Mouse (Mus musculus) c-Kit-positive CD71-negative TER-119-negative erythroid progenitor cells, embryonic 14.5 days (primary cell): ENCODE data around the gene Mmp23.
A peak's percentile ranks its signal among the peaks of the same experiment; 100 is the strongest.
"Not testable (repeated sequence)": the region's sequence is repeated elsewhere in the genome, so short reads cannot be mapped to it uniquely, and the experiment has no call there.

ENCODE experiments used
- DNase-seq: peaks from one replicate; pipeline ENCODE4 v3.0.0-alpha.2; 2013; ENCODE audit warnings: low read depth

The Mmp23 gene

DNA sequence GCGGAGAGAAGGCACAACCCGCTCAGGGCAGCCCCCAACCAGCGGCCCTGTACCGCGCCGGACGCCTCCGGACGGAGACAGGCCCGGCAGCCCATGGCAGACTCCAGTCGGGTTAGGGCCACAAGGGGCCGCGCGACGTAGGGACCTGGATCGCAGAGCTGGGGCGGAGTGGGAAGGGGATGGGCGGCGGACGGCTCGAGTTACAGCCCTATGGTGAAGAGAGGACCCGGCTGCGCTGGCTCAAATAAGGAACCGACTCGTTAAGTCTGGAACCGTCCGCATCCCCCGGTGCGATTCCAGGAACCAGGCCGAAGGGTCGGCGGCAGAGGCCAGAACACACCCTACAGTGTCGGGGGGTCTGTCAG, at the start of gene Mmp23:
Gene Mmp23, minus strand, starts transcription at position 299 of the 365 bp plus-strand sequence.
- no peak for DNase-seq

- no peak for DNase-seq
Measured at GRCm38 (mm10) chr4:155700425-155700824, 47.2 kb upstream of the Mmp23 start.

DNA sequence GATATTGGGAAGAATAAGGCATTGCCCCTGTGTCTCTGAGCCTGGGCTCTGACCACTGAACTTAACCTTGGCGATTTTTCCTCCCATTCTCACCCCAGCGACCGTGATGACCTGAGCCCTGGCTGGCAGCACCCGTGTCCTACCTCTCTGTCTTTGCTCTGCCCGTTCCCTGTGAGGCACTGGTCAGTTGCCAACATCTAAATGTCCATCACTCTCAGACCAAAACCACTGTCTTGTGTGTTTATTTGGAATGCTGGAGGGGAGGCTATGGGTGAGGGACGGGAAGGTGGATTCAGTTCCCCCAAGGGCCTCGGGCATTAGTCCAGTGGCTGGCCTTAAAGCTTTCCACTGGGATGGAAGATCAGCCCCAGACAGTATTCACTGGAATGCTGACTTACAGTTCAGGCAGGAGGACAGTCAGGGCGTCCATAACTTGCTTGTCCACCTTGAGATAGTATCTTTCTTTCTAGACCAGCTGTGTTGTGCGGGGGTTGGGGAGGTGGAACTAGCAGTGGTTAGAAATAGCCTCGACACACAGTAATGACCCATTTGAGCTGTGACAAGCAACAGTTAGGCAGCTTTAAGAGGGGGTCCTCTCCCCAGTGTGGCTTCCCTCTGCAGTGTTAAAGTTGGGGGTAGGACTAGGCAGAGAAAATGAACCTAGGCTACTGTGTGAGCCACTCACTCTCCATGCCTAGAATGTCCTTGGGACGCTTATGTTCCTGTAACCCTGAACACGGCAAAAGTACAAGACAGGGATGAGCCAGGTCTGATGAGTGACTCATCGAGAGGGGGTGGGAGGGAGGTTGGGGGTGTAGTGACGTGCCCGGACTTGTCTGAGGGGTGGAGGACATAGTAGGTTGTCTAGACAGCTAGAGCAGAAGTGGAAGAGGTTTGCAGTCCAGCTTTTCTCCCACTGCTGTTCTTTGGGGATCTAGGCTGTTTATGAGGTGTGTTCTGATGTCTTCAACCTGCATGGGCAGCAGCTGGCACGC, 43.4 kb upstream of the Mmp23 start:
- no peak for DNase-seq

DNA sequence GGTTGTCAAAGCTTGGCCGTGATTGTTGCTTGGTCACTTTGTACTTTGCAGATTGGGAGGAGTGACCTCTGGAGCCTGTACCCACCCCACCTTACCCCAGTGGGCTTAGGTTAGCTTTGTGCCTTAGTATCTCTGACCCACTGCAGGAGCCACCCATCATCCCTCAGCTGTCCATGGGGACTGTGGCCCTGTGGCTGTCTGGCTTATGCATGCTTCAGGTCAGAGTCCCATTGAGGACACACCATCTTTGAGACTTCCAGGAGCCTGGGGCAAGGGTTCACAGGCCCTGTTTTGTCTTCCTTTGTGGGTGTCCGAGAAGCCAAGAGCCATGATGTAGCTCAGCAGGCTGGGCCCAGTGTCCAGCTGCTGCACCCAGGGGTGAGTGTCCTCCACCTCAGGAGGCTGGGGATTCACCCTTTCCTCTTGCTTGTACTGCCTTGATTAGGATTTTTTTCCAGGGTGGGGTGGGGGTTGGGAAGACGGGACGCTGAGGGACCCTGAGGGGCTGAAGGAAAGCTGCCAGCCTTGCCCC, 42.4 kb upstream of the Mmp23 start:
- no peak for DNase-seq

GRCm38 (mm10) chr4:155694482-155695401, 41.6 kb upstream of the Mmp23 start:
- DNase-seq = no peak

GRCm38 (mm10) chr4:155694111-155694481, 40.9 kb upstream of the Mmp23 start, which contains the start of gene Fndc10:
Gene Fndc10, plus strand, starts transcription at chr4:155694342.
- no peak for DNase-seq

GRCm38 (mm10) chr4:155692421-155692820, 39.2 kb upstream of the Mmp23 start:
- no peak for DNase-seq

DNA sequence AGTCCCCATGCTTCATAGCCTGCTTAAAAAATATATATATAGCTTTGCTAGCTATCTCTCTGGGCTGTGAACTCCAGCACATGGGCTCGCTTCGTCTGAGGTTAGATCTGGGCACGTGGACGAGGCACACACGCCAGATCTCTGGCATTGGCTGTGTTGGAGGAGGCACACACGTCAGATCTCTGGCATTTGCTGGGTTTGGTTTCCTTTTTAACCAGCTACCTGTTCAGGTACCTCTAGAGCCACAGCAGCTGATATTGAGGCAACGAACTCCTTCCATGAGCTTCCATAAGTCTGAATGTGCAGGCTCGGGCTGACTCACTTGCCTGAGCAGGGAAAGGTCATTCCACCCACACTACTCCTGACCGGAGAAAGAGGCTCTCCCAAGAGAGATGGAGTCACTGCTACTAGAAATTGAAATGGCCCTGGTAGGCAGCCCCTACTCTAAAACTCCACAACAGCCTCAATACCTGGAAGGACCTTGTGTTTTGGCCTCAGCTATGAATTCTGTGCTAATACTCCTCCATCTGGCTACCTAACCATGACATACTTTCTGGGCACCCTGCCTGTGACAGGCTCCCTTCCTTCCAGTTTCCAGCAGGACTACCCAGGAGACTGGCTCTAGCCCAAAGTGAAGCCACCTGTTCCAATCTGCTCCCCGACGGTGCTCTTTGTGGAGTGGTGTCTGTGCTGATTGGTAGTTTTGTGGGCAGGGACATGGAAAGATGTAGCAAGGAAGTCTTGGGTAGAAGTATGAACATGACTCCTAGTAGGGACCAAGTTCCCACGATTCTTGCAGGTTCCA, 37.6 kb upstream of the Mmp23 start:
- no peak for DNase-seq

DNA sequence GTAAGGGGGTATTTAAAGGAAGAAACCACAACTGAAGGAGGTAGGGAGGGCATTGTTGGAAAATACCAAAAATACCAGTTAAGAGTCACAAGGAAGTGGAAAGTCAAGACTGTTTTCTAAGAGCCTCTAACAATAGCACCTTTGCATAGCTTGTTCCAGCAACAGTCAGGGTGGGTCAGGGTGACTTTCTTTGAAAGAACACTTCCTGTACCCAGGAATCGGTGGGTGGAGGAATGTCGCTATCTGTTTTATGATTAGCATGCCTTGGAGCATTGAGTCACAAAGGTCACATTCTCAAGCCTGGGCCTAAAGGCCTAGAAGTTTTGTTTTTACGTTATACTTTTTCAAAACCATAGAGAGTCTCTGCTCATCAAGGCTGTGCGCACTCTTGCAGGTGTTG, 34.6 kb upstream of the Mmp23 start:
- DNase-seq = not testable (repeated sequence)

DNA sequence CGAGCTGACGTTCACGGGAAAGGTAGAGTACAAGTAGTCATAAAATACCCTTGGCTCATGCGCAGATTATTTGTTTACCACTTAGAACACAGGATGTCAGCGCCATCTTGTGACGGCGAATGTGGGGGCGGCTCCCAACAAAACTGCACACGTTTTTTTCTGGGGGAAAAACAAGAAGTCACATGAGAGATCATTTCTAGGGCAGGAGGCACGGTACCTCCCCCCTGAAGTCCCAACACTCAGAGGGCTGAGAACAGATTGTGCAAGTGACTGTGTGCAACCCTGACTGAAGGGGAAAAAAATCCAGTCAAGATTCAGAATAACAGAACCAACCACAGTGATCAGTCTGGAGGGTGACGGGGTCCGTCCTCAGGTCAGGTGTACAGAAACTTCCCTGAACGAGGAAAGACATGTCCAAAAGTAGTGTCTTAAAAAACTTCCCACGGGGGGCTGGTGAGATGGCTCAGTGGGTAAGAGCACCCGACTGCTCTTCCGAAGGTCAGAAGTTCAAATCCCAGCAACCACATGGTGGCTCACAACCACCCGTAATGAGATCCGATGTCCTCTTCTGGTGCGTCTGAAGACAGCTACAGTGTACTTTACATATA, 30.6 kb upstream of the Mmp23 start:
- not testable (repeated sequence) for DNase-seq

DNA sequence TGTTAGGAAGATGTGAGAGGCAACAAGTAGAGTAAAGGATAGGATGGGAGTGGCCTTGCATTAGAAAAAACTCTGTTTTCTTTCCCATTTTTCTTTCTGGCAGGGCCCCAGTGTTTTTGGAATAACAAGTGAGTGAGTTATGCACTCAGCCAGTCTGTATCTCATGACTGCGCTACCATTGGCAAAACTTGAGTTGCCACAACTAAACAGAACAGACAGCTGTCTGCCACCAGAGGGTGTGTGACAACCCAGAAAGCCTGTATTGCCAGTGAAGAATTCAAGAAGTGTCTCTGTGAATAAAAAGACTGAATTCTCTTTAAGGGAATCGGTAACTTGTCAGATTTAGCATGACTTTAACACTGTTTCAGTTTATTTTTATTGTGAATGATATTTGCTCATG, 22.8 kb upstream of the Mmp23 start:
- DNase-seq = no peak

DNA sequence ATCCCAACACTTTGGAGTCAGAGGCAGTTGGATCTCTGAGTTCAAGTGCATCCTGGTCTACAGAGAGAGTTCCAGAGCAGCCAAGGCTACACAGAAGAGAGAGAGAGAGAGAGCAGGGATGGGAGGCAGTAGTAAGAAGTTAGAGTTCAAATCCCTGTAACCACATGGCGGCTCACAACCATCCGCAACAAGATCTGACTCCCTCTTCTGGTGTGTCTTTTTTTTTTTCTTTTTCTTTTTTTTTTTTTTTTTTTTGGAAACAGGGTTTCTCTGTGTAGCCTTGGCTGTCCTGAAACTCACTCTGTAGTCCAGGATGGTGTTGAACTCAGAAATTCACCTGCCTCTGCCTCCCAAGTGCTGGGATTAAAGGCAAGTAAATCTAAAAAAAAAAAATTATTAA, 18.9 kb upstream of the Mmp23 start:
- no peak for DNase-seq

GRCm38 (mm10) chr4:155670236-155670635, 17.1 kb upstream of the Mmp23 start:
- not testable (repeated sequence) for DNase-seq

DNA sequence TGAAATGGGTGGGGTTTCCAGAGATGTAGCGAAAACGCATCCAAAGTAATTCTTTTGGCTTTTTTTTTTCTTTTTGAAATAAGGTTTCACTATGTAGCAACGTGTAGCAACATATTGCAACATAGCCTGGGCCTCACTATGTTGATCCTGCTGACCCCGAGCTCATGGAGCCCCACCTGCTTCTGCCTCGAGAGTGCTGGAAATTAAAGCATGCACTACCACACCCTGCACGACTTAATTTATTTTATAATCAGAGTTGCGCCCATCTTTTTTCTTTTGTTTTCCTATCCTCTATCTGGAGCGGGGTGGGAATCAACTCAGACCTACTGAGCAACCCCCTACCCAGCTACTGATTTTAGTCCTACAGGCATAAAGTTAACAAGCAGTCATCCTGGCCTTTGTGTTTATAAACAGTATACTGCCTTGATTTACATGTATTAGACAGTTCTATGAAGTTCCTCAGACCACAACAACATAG, 16.5 kb upstream of the Mmp23 start:
- DNase-seq = no peak

DNA sequence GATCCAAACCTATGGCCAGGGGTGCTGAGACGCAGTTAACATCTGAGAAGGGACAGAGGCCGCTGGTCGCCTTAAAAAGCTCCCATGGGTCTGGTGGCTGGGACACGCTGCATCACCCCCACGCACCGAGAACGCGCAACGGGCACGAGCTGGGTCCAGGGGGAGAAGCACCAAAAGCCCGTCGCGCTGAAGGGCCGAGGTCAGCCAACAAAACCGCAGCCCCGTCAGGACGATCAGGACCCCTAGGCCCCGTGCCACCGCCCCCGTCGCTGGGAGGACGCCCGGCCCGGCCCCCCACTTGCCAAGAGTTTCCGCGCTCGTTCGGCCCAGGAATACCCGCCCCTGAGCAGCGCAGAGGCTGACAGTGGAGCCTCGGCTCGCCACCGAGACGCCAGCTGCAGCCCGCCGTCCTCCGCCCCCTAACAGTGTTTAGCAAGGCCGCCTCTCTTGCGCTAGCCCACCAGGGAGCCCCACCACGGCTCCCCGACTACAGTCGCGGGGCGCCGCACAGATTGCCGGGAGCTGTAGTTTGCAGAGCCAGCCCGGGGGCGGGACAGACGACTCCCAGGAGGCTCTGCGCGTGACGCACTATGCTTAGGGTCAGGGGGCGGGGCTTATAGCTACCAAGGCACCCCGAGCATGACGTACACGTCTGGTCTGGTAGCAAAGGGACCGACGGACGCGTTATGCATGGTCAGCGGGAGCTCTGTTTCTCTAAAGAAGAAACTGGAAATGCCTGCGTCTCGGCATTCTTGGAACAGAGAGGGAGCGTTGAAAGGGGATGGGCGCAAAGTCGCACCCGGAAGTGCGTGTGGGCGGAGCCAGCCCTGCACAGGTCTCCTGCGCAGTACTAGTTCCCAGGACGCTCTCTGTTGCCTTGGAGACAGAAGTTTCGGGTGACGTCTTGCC, 15.8 kb upstream of the Mmp23 start, which contains the start of gene Mib2:
Gene Mib2, minus strand, starts transcription at position 510 of the 909 bp plus-strand sequence.
- peak; percentile 93 for DNase-seq

- no peak for DNase-seq
Measured at GRCm38 (mm10) chr4:155666903-155667302, 13.7 kb upstream of the Mmp23 start.

GRCm38 (mm10) chr4:155660641-155661040, 7.5 kb upstream of the Mmp23 start:
- no peak for DNase-seq

DNA sequence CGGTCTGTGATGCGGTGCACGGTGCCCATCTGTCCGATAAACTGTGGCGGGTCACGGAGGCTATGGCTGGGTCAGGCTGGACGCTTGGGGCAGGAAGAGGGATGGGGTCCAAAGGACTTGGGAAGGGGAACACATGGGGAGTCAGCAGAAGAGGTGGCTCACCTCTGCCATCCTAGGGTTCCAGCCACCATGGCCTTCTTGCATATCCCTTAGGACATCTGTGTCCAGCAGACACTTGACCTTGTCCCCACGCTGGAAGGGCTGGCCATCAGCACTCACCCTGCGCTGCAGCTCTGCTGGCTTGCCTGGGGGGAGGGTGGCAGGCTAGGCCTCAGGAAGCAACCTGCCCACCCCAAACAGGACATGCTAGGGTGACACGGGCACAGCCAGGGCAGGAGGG, 5.8 kb upstream of the Mmp23 start:
- no peak for DNase-seq

- DNase-seq = no peak
Measured at GRCm38 (mm10) chr4:155656214-155656751, 3.1 kb upstream of the Mmp23 start.
